Mouse (Mus musculus) G1E (cell line): ENCODE data around the gene Notch4. TPM values are rescaled to one million over a fixed set of nuclear protein-coding genes. Genes with fewer than 3 reads are reported as not detected.

Experiments used
- ATAC-seq: 2 replicates; pipeline ENCODE4 v1.8.0; 2016; ENCODE audit warnings: mild to moderate bottlenecking; ENCODE audit not compliant: insufficient number of reproducible peaks, poor library complexity, low FRiP score, severe bottlenecking; ENCODE audit errors: extremely low read depth
- DNase-seq: peaks from one replicate; pipeline ENCODE4 v3.0.0; 2012; ENCODE audit warnings: low spot score
- H3K27me3 ChIP-seq: 2 replicates; pipeline ENCODE4 v1.6.1; 2012; ENCODE audit warnings: mild to moderate bottlenecking, low read length, inconsistent platforms; ENCODE audit not compliant: insufficient read depth
- H3K36me3 ChIP-seq: replicated peaks from 2 replicates; pipeline ENCODE3; 2012; ENCODE audit warnings: mild to moderate bottlenecking, inconsistent platforms
- H3K4me1 ChIP-seq: 2 replicates; pipeline ENCODE4 v1.6.1; 2012; ENCODE audit warnings: low read depth, low read length, inconsistent platforms, mixed read lengths; ENCODE audit not compliant: insufficient read depth
- H3K4me3 ChIP-seq: 2 replicates; pipeline ENCODE4 v1.5.1; 2012; ENCODE audit warnings: low read depth, mild to moderate bottlenecking, inconsistent platforms, low read length, moderate library complexity, mixed read lengths
- H3K9me3 ChIP-seq: replicated peaks from 2 replicates; pipeline ENCODE4 v1.6.1; 2012; ENCODE audit warnings: inconsistent platforms
- CTCF ChIP-seq: IDR thresholded peaks from 2 replicates; pipeline ENCODE4 v1.5.1; 2012; ENCODE audit warnings: low read depth, low read length, inconsistent platforms, mixed read lengths
- GATA1 ChIP-seq: IDR thresholded peaks from 2 replicates; pipeline ENCODE4 v1.6.1; 2012; ENCODE audit warnings: borderline replicate concordance, low read length, inconsistent platforms, mixed read lengths
- GATA2 ChIP-seq: IDR thresholded peaks from 2 replicates; pipeline ENCODE4 v1.6.1; 2012; ENCODE audit warnings: low read depth, low read length, inconsistent platforms, borderline replicate concordance
- POLR2AphosphoS5 ChIP-seq: IDR thresholded peaks from 2 replicates; pipeline ENCODE4 v1.6.1; 2012; ENCODE audit warnings: low read depth, low read length, inconsistent platforms; ENCODE audit not compliant: insufficient replicate concordance
- TAL1 ChIP-seq: conservative IDR thresholded peaks from 2 replicates; pipeline ENCODE4 v1.6.1; 2012; ENCODE audit warnings: low read depth, low read length, inconsistent platforms, mixed read lengths
- polyA plus RNA-seq: library from polyadenylated mRNA; stranded (reverse); fragments of >175 nt; gene quantifications from 2 replicates; pipeline ENCODE4 v1.2.3, GENCODE M21; 2012
- total RNA-seq, 2 experiments: library from RNA; stranded (forward) in 1 of 2; stranded (reverse) in 1 of 2; fragments of 200-1000 nt in 1 of 2; fragments of >200 nt in 1 of 2; fragmentation: Nextera tagmentation in 1 of 2; gene quantifications; 2 replicates each; pipeline ENCODE4 v1.2.3; 2014 to 2017

Notch4 gene
- total and polyA plus RNA-seq, 3 experiments, result 0.34 to 0.60 (median 0.60) TPM

DNA sequence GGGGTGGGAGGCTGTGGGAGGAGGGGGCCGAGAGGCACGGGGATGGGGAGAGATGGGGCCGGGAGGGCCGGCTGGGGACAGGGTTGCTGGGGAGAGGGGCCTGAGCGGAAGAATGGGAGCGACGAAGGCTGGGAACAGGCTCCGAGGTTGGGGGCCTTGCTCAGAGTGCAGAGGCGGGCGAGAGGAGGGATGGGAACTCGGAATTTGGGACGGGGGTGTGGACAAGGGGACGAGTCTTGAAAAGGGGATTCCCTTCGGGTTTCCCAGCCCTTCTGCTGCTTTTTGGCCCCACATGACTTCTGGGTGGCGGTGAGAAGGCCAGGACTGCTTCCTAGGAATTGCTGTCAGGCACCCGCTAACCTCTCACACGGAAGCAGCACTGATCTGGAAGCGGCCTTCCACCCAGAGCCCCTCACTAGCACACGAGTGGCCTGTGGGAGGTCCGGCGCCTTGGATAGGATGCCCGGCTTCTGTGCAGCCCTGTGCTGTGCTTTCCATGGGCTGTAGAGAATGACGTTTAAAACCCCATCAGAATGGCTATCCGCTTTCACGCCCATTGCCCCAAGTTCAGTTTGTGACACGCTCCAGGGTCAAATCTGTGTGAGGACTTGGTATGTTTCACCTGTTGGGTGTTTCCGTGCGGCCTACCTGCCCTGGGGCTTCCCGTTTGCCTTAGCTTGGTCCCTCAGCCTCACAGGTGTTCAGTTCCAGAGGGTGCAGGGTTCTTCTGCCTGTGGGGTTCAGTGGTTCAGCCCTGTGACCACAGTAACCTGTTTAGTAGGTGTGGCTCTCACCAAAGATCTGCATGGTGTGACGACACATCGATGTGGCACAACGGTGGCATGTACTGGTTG, 42.3 kb downstream of the Notch4 start:
- peaks cover 81% of the 10 kb centered on the region for H3K4me1 ChIP-seq
- peak overlapping the region; percentile 94 for H3K4me3 ChIP-seq
- ATAC-seq (no peak), DNase-seq (no peak)
- H3K36me3 ChIP-seq, result peaks cover 56% of the 10 kb centered on the region
- no peak for TF ChIP-seq POLR2AphosphoS5
- no peak for TF ChIP-seq TAL1
- TF ChIP-seq GATA1, result no peak
- TF ChIP-seq CTCF, result no peak
- TF ChIP-seq GATA2, result no peak
- H3K27me3 ChIP-seq, result no peaks in the 10 kb centered on the region
- no peaks in the 10 kb centered on the region for H3K9me3 ChIP-seq

DNA sequence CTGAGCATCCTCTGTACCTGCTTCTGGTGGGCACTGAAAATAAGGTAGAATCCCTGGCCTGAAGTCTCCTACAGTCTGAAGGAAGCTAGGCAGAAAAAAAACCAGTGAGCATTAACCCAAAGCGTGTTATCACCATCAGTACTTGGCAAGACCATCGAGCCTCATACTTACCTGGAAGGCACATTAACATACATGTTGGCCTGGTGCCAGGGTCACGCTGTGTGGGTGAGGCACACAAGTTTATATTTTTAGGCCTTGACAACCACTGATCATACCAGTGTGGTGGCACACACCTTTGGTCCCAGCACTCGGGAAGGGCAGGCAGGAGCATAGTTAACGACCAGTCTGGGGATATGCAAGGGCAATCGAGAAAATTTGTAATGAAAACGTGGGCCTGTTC, 43.9 kb downstream of the Notch4 start:
- H3K27me3 ChIP-seq, result no peaks in the 10 kb centered on the region
- H3K4me1 ChIP-seq, result peaks cover 82% of the 10 kb centered on the region
- ATAC-seq (no peak), DNase-seq (no peak)
- H3K9me3 ChIP-seq, result no peaks in the 10 kb centered on the region
- no peak overlapping the region; the same call in 1 of the 2 replicates for H3K4me3 ChIP-seq
- H3K36me3 ChIP-seq, result peaks cover 63% of the 10 kb centered on the region
- TF ChIP-seq GATA2 (no peak), CTCF (no peak), GATA1 (no peak), POLR2AphosphoS5 (no peak)

DNA sequence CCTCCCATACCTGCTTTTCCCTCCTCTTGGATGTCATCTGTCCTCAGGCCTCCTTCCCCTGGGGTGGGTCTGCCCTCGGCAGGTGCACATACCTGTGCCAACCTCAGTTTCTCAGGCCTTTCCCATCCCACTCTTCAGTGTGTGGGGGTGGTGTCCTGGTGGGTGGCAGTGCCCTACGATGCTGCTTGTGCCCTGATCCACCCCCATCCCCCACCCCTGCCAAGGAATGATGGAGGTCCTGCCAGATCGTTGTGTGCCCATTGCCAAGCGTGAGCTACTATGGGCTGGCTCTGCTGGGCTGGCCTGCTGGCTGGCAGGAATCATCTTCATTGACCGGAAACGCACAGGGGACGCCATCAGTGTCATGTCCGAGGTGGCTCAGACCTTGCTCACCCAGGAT, 47.0 kb downstream of the Notch4 start:
- Histone ChIP-seq H3K36me3 (peaks cover 91% of the 10 kb centered on the region), H3K27me3 (no peaks in the 10 kb centered on the region), H3K4me3 (peak overlapping the region; percentile 6; the same call in 1 of the 2 replicates), H3K4me1 (peaks cover 99% of the 10 kb centered on the region), H3K9me3 (no peaks in the 10 kb centered on the region)
- ATAC-seq, result no peak
- no peak for DNase-seq
- TF ChIP-seq GATA2, result no peak
- TF ChIP-seq GATA1, result no peak
- no peak for TF ChIP-seq TAL1
- no peak for TF ChIP-seq CTCF
- TF ChIP-seq POLR2AphosphoS5, result no peak

- Histone ChIP-seq H3K27me3 (no peaks in the 10 kb centered on the region), H3K36me3 (peaks cover 92% of the 10 kb centered on the region), H3K9me3 (no peaks in the 10 kb centered on the region), H3K4me3 (peak overlapping the region; percentile 62; the same call in 1 of the 2 replicates), H3K4me1 (peaks cover 83% of the 10 kb centered on the region)
- TF ChIP-seq TAL1, result peak; percentile 94
- no peak for TF ChIP-seq GATA1
- DNase-seq, result peak; percentile 48
- ATAC-seq, result peak; percentile 19; the same call in 1 of the 2 replicates
Observed at GRCm38 (mm10) chr17:34613054-34613645, 49.1 kb downstream of the Notch4 start.

DNA sequence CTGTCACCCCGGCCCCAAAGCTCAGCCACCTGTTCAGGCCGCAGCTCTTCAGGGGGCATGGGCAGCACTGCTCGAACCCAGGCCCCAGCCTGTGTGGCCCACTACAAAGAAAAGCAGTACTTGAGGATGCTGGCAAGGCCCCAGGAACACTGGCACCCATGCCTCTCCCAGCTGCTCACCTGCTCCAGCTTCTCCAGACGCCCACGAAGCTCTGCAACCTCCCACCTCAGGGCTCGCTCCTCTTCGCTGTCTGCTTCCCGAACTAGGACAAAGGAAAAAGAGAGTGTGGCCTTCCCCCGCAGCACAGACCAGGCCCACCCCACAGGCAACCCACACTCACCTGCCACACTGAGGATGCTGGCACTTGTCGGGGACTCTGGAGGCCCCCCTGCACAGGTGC, 49.8 kb downstream of the Notch4 start:
- TF ChIP-seq CTCF, result no peak
- TF ChIP-seq POLR2AphosphoS5, result no peak
- TF ChIP-seq TAL1, result no peak
- TF ChIP-seq GATA1, result no peak
- no peak for TF ChIP-seq GATA2
- Histone ChIP-seq H3K27me3 (no peaks in the 10 kb centered on the region), H3K9me3 (no peaks in the 10 kb centered on the region), H3K4me3 (peak overlapping the region; percentile 61; the same call in 1 of the 2 replicates), H3K36me3 (peaks cover 85% of the 10 kb centered on the region), H3K4me1 (peaks cover 78% of the 10 kb centered on the region)
- no peak for ATAC-seq
- DNase-seq, result no peak

DNA sequence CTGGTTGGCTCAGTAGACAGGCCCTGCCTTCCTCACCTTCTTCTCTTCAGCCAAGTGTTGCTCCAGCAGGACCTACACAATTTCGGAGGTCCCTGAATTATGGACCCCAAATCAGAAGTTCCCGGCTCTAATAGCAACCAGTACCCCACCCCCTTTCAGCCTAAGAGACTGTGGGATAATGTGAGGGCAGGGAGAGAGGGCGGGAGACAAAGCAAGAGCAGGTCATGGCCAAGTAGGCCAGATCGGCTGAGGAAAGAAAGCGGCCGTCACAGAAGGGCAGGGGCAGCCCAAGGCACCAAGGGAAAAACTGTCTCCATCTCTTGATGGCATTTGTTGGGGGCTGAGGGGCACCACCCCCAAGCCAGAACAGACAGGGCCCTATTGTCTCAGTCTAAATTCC, 51.8 kb downstream of the Notch4 start, which contains the start of gene Egfl8:
Gene Egfl8 (minus strand): TSS at position 101 of the 400 bp plus-strand sequence.
- DNase-seq, result no peak
- ATAC-seq, result no peak
- no peak for TF ChIP-seq TAL1
- TF ChIP-seq CTCF, result no peak
- TF ChIP-seq GATA2, result no peak
- TF ChIP-seq POLR2AphosphoS5, result no peak
- TF ChIP-seq GATA1, result no peak
- no peak within 1 kb of the TSS for H3K4me3 ChIP-seq
- H3K4me1 ChIP-seq, result peaks cover 62% of the 10 kb centered on the region
- H3K36me3 ChIP-seq, result peaks cover 71% of the 10 kb centered on the region
- H3K9me3 ChIP-seq, result no peaks in the 10 kb centered on the region
- peaks cover 3% of the 10 kb centered on the region; the same call in 1 of the 2 replicates for H3K27me3 ChIP-seq
